Mouse (Mus musculus) frontal cortex, adult 2 months (tissue): ENCODE measurements around the gene Npr1. TPM values are rescaled to one million over a fixed set of nuclear protein-coding genes. Genes with fewer than 3 reads are reported as not detected.

ENCODE experiments used
- DNase-seq, 2 experiments: peaks; one replicate each; pipeline ENCODE4 v3.0.0; 2022; ENCODE audit warnings: low spot score in 1 of 2; ENCODE audit errors: extremely low spot score in 1 of 2
- polyA plus RNA-seq: library from polyadenylated mRNA; depleted of rRNA; stranded (reverse); fragments of >200 nt; gene quantifications from 2 replicates; pipeline ENCODE4 v1.2.3, GENCODE M21; 2012

Npr1 gene
- polyA plus RNA-seq, 1 experiment = 24.0 TPM

DNA sequence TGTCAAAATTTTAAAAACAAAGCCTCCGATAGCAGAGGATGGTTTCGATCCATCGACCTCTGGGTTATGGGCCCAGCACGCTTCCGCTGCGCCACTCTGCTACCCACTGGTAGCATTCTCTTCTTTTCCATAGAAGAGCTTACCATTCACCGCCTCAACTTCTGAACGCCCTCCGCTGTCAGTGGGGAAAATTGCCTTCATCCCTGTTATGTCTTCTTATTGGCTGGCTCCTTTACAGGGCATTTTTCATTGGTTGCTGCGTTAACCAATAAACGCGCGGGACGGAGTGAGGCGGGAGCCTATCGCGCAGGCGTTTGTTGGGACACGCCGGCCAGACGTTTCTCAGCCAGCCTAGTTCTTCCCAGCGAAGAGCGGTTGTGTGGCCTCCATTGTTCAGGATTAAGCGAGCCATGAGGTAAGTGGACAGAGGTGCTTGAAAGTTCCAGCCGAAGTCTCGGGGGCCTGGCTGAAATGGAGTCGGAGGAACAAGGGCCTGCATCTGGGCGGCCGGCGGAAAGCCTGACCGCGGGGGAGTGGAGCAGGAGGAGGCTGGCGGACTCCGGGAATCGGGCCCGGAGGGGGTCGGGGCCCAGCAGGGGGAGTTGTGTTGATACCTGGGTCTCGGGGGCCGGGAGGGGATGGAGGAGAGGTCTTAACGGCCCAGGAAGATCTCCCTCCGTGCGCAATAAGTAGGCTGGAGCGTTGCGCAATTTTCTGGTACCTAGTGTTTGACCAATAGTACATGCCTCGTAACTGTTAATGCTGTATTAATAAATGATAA lies 10.4 kb upstream of the Npr1 start, which contains the start of gene Ilf2:
Gene Ilf2, plus strand, starts transcription at position 296 of the 781 bp plus-strand sequence.
- peak; percentile 96 to 98 for DNase-seq

DNA sequence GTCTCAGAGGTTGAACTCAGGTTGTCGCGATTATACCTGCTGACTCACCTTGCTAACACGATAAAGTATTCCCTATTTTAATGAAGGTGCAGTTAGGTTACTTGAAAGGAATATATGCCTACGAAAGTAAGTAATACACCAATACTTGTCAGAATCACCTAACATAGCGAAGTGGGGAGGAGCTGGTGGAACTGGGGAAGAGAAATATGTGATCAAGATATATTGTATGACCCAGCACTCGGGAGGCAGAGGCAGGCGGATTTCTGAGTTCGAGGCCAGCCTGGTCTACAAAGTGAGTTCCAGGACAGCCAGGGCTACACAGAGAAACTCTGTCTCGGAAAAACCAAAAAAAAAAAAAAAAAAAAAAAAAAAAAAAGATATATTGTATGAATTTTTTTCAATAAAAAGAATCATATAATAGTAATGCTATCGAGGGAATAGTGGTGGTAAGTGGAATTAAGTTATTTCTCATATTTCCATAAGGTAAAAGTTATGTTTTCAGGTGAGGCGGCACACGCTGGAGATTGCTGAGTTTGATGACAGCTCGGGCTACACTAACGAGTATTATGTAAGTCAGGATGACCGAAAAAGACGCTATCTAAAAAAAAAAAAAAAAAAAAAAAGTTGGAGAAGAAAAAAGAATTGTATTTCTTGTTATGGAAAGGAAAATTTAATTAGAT lies 9.6 kb upstream of the Npr1 start:
- no peak for DNase-seq

DNA sequence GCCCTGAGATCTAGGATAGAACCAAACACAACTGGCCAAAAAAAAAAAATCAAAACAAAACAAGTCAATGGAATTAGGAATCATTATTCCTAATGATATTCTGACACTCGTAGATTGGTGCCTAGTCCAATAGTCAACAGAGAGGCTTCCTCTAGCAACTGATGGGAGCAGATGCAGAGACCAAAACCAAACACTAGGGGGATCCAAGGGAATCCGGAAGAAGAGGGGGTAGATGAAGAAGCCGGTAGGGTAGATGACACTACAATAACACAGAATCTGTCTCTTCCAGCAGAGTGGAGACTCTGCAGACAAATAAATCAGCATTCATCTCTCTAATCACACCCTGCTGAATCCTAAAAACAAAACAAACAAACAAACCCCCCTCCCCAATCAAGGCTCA lies 6.5 kb upstream of the Npr1 start:
- peak in 1 of 2 experiments; percentile 63 for DNase-seq

DNA sequence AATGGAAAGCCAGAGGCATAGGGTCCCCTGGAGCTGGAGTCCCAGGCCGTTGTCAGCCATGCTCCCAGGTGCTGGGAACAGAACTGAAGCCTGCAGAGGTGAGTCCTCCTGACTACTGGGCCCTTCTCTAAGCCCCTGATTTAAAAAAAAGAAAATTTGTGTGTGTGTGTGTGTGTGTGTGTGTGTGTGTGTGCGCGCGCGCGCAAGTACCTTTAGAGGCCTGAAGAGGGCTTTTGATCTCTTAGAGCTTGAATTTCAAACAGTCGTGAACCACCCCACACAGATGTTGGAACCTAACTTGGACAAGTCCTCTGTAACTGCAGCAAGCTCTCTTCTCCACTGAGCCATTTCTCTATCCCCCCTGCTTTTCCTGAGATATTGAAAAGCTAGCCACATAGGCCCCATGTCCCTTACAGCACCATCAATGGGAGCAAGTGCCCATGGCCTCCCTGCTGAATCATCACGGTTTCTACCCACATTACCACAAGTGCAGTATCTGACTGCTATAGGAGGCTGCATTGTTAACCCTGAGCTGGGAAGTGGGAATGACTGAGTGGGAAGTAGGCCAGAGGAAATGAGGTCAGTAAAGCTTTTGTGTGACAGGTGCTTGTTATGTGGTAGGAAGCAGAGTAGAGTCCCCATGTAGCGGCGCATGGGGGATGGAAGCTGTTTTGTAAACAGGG lies 2.1 kb upstream of the Npr1 start:
- no peak for DNase-seq

DNA sequence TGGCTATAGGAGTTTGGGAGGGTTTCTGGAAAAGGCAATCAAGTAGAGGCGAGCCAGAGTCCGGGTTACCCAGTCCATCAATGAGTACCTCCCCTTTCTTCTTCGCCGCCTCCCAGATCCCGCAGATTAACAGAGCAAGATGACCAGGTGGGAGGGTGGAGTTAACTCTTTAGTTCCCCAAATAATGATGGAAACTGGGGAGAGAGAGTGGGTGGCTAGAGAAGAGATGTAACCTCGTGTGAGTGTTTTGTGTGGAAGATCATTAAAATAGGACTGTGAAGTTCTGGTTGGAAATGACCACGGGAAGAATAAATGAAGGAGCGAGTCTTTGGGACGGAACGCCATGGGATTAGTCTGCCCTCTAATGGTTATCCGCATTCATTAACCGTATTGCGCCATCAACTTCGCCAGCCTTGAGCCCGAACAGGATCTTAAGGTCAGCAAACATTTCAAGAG lies 673 bp upstream of the Npr1 start:
- DNase-seq = peak in 1 of 2 experiments; percentile 81

DNA sequence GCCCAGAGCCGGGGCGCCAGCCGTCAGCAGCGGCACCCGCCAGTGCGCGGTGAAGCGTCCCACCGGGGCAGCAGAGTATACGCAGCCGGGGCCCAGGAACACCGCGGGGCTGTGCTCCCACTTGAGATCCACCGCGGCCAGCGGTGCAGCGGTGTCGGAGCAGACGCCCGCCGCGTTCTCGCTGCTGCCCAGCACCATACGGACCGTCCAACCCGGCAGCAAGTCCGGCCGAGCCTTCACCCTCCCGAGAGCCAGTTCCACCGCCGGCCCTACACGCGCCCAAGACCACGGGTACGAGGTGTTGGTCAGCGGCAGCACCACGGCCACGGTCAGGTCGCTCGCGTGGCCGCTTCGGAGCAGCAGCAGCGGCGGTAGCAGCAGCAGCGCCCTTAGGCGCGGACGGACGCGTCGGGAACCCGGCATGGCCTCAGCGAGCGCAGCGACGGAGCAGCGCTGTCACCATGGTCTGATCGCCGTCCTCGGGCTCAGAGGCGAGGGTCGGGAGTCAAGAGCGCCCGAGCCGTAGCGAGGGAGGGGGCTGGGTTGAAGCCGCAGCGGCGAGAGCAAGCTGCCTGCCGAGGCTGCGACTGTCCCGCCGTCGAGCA lies 483 bp downstream of the Npr1 start:
- no peak for DNase-seq

DNA sequence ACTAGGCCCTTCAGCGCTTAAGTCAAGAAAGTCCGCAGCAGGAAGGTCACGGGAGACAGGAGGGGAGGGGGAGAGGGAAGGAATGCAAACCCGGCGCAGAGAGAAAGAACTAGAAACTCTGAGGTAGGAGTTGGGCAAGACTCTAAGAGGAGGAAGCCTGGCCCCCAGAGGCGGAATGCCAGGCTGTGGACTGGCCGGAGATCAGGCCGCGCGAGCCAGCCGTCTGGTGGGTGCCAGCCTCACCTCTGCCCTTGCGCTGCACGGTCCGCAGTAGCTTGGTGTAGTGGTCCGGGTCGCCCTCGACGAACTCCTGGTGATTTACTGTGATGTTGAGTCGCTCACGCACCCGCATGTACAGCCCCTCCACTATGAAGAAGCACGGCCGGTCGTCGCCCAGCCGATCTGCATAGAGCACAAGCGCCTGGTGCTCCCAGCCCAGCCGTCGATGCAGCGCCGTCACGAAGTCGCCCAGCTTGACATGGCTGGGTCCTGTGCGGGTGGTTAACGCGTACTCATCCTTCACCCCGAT lies 1.1 kb downstream of the Npr1 start:
- DNase-seq = no peak

DNA sequence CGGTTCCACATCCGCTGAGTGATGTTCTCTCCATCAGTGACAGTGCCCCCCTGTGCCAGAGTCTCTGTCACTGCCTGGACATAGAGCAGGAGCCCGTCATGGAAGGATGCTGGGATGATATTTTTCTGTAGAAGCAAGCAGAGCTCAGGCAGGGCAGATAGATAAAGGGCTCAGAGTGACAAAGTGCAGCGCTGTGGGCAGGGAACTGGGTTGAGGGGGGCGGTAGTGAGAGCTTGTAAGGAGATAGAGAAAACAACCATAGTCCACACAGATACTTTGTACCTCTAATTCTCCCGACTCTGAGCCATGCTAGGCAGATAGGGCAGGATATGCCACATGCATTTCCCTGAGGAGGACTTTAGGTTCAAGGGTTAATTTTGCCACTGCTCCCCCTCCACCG lies 3.1 kb downstream of the Npr1 start:
- no peak for DNase-seq

DNA sequence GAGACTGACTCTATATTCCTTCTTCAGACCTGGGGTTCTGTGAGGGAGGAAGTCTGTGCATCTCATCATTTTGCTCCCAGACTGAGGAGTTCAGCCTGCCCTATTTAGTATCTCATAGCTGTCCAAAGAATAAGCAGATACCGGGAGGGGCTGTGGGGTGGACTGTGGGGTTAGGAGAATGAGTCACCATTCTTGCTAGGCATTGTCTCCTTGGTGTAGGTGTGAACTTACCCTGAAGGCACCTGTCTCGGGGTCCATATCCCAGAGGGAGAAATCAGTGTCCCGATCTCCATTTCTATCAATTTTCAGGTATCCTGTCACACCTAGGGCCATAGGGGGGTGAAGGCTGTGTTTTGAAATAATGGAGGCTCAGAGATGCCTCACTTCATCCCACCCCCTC lies 3.7 kb downstream of the Npr1 start:
- DNase-seq = no peak

DNA sequence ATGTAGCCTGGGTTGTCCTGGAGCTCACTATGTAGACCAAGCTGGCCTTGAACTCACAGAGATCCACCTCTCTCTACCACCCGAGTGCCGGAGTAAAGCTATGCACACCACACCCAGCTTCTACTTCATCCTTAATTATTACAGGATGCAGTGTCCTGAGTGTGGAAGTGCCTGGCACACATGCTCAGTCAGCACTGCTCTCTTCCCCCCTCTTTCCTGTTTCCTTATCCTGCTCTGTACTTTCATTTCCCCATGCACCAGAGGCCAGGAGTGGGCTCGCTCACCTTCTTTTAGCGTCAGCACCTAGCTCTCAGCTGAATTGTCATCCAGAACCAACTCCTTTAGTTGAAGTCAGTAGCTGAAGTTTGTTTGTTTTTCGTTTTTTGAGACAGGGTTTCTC lies 5.4 kb downstream of the Npr1 start:
- DNase-seq = no peak

DNA sequence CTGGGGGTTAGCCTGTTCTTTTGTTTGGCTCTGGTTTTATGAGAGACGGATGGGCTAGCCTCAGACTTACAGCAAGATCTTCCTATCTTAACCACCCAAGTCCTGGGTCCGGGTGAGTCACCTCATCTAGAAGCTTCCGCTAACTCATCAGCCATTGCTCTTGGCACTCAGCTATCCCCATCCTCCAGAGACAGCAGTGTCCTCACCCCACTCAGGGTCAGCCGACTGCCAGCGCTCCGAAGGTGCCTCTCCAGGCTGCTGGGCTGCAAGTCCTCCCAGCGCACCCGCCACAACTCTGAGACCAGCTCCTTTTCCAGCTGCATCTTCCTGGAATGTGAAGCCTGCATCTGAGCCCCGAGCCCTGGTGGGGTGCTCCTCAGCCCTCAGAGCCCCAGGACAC lies 5.9 kb downstream of the Npr1 start:
- DNase-seq = no peak

DNA sequence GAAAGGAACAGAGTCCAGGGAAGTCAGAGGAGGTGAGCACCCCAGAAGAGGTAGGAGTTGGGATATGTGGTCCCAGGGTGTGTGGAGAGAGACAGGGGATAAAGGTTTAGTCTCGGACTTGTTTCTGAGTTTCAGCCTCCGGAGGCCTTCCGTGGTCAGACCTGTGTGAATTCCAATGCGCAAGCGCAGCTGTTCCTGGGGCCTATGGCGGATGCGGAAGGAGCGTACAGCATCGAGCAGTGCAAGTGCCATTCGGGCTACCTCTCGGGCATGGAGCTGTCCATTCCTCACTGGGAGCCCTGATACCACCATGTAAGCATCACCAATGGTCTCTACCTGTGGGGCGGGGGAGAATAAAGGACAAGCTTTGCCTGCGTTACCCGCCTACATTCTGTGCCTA lies 10.7 kb downstream of the Npr1 start:
- DNase-seq = no peak

DNA sequence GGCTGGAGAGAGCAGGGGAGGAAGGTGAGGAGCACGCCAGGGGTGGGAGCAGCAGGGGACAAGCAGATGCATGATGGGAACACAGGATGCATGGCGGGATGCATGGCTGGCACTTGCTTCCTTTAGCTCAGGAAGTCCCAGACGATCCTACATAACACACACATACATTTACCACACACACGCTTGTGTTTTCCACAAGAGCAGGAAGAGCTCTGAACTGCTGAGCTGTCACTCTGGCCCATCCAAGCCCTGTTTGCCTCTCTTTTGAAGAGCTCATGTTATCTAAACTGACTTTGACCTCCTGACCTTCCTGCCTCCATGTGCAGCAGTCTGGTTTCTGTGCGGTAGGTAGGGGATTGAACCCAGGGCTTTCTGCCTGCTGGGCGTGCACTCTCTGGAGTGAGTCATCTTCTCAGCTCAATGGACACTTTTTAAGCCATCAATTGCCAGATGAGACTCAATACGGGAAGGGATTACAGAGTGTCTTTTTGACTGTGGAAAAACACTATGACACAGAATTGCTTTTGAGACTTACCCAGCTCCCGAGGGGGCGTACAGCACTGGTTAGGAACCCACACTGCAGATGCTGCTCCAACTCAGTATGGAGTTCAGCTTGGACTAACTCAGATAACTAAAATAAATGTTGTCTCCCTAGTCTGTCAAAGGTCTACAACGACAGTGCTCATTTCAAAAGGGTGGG lies 14.1 kb downstream of the Npr1 start:
- peak; percentile 46 to 69 for DNase-seq

DNA sequence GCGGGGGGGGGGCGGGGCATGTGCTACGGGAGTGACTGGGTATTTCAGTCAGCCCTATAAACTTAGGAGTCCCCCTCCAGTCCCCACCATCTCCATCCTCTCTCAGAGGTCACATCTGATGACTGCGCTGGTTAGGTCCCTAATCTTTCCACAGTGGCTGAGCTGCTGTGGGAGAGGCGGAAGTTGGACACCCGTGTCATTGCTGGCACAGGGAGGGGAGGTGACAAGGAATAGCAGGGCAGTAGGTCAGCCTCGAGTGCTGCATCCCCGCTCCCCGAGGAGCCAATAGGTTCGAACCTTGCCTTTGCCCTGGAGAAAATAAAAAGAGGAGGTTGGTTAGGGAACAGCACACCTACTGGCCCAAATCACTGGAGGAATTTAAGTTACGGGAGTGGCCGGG lies 14.8 kb downstream of the Npr1 start:
- no peak for DNase-seq

DNA sequence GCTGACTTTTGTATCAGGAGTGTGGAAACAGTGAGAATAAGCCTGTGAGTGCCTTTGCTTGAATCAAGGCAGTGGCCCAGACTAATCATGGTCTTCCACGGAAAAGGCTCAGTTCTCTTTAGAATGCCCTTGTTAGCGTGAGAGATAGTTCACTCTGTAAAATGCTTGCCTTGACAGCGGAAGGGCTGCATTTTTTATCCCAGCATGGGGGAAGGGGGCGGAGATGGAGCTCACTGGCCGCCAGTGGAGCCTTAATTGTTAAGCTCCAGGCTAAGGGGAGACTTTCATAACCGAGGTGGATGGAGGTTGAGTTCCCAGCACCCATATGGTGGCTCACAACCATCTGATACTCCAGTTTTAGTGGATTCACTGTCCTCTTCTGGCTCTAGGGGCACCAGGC lies 17.0 kb downstream of the Npr1 start:
- DNase-seq = no peak

DNA sequence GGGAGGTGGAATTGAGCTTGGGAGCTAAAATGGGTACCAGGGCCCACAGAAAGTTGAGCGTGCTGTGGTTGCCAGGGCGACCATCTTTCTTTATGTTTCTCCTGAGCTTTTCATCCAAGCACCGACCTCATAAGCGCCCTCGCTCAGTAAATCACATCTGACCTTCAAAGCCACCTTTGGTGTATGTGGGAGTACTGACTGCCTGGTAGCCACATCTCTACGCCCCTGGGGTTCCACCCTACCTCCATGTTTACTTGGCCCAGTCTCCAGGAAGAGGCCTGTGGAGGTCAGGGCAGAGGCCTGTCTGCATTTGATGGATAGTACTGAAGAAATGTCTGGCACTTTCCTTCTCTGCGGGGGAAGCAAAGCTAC lies 18.6 kb downstream of the Npr1 start:
- no peak for DNase-seq

DNA sequence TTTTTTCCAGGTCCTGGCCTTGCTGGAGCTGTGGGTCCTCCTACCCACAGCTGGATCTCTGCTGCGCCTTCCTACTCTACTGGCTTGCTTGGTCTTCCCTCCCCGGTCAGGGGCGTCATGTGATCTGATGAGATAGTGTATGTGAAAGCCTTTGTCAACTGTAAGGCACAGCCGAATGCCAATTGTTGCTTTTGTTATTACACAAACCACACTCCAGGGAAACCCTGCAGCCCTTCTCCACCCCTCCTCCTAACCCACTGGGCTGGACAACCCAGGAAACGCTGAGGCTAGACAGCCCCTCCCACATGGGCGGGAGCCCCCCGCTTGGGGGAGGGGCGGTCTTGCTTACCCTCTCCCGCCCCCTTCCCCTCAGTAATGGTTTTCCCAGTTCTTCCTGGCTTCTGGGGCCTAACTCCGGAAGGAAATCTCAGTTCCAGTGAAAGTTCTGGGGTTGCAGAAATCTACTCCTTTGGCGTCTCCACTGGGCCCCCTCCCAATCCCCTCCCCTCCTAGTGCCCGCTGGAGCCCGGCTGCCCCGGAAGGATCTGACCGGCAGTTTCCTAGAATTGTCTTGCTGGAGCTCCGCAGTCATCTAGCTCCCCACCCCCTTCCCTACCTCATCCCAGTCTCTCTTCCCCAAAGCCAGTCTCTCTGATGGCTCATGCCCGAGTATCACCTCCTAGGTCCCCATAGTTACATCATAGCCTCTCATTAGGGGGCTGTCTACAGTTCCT lies 19.1 kb downstream of the Npr1 start:
- peak; percentile 46 to 53 for DNase-seq

DNA sequence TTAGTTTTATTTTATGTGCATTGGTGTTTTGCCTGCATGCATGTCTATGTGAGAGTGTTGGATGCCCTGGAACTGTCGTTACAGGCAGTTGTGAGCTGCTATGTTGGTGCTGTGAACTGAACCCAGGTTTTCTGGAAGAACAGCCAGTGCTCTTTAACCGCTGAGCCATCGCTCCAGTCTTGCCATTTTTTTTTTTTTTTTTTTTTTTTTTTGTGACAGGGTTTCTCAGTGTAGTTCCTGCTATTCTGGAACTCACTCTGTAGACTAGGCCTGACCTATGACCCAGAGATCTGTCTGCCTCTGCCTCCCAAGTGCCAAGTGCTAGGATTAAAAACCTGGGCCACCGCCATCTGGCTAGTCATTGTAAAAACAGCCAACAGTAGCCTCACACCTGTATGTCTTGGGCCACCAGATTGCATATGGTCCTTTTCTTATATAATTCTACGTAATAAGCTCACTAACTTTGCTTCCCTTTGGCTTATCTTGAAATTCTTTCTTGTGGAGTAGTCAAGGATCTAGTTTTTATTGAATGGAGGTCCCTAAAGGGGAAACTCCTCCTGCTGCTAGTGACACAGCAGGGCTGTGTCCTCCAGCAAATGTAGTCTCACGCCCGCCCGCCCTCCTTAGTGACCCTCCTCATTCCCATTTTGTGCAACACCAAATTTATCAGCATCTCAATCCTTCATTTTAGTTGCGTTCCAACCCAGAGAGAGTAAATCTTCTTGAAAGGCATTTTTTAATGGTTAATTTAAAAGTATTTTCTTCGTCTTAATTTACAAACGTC lies 20.1 kb downstream of the Npr1 start:
- no peak for DNase-seq

DNA sequence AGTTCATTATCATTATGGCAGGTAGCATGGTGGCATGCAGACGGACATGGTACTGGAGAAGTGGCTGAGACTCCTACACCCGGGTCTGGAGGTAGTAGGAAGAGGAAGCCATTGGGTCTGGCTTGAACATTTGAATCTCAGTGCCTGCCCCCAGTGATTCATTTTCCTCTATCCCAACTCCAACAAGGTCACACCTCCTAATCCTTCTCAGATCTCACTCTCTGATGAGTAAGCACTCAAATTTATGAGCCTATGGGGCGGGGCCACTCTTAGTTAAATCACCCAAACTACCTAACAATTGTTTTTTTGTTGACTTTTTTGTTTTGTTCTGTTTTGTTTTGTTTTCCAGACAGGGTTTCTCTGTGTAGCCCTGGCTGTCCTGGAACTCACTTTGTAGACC lies 21.7 kb downstream of the Npr1 start:
- DNase-seq = no peak
